Comparison of ENCODE assay signal across 21 mouse cellular contexts in genomic region chr1:78528356-78528755, GRCm38 (mm10). TPM values are rescaled to one million over a fixed set of nuclear protein-coding genes. Genes with fewer than 3 reads are reported as not detected.
DNase-seq lines count a peak whose midpoint lies in the region; ATAC-seq and TF ChIP-seq lines count a peak whose summit lies in the region.
"Had no signal": no experiment of that assay in that cellular context is flagged by ENCODE, and none has a peak within 500 bp of the region (broad histone marks: within the 10 kb centered on the region; RNA-seq: fewer than 3 reads in every experiment).

No protein-coding gene starts in this region.

- no peaks in the 10 kb centered on the region for H3K9me3 ChIP-seq in heart, embryonic 10.5 days
- no peaks in the 10 kb centered on the region for H3K9me3 ChIP-seq in heart, embryonic 11.5 days (replicated peaks; ENCODE audit: control insufficient read depth, low read length)
- H3K9me3 ChIP-seq in midbrain, embryonic 11.5 days (ENCODE audit: control insufficient read depth, low read length) = no peaks in the 10 kb centered on the region
- no peaks in the 10 kb centered on the region for H3K9me3 ChIP-seq in midbrain, postnatal 0 days (ENCODE audit: low read length)
- H3K9me3 ChIP-seq: G1E had no signal

- H3K27ac ChIP-seq in heart, embryonic 10.5 days = no peak overlapping the region
- H3K27ac ChIP-seq in heart, embryonic 11.5 days (ENCODE audit: low read depth, low read length) = no peak overlapping the region
- no peak overlapping the region for H3K27ac ChIP-seq in midbrain, embryonic 11.5 days (ENCODE audit: low read depth, low read length)
- no peak overlapping the region for H3K27ac ChIP-seq in midbrain, postnatal 0 days (ENCODE audit: low read depth, low read length)

- H3K4me2 ChIP-seq in heart, embryonic 11.5 days = no peak overlapping the region
- no peak overlapping the region for H3K4me2 ChIP-seq in midbrain, embryonic 11.5 days
- no peak overlapping the region for H3K4me2 ChIP-seq in midbrain, postnatal 0 days (ENCODE audit: low read depth, low read length, poor library complexity, severe bottlenecking)

- TF ChIP-seq CTCF in midbrain, postnatal 0 days (IDR thresholded peaks at IDR 0.05) = no peak

- H3K27me3 ChIP-seq in heart, embryonic 10.5 days (ENCODE audit: insufficient read depth, poor library complexity, severe bottlenecking) = no peaks in the 10 kb centered on the region; the same call in 1 of the 2 replicates
- H3K27me3 ChIP-seq in heart, embryonic 11.5 days (ENCODE audit: control insufficient read depth, insufficient read depth, low read length) = no peaks in the 10 kb centered on the region
- no peaks in the 10 kb centered on the region for H3K27me3 ChIP-seq in midbrain, embryonic 11.5 days (ENCODE audit: control insufficient read depth, insufficient read depth, low read length)
- no peaks in the 10 kb centered on the region for H3K27me3 ChIP-seq in midbrain, postnatal 0 days (ENCODE audit: insufficient read depth, low read length)
- H3K27me3 ChIP-seq: CH12.LX had no signal

- no peak for ATAC-seq in heart, embryonic 11.5 days (replicated peaks; ENCODE audit: insufficient number of reproducible peaks, low FRiP score, low TSS enrichment)
- no peak for ATAC-seq in midbrain, embryonic 11.5 days (ENCODE audit: low FRiP score)
- ATAC-seq in midbrain, postnatal 0 days (ENCODE audit: low FRiP score) = no peak
- ATAC-seq: activated CD4-positive, CD25-positive, alpha-beta regulatory T cell, adult 4 months; CD4-positive, CD25-positive, alpha-beta regulatory T cell, adult 4 months; Patski had no signal

- WGBS in heart, embryonic 10.5 days = 88% methylated on average over 3 of the region's 3 CpGs
- 78% methylated on average over 3 of the region's 3 CpGs for whole genome bisulfite sequencing in heart, embryonic 11.5 days (ENCODE audit: insufficient replicate concordance)
- WGBS in midbrain, embryonic 11.5 days = 92% methylated on average over 3 of the region's 3 CpGs
- WGBS in midbrain, postnatal 0 days = 97% methylated on average over 3 of the region's 3 CpGs

- DNase-seq in heart, adult 11 months = peak; percentile 80
- no peak for DNase-seq in heart, postnatal 14 days
- DNase-seq in heart, embryonic 10.5 days (ENCODE audit: low spot score) = peak; percentile 52
- DNase-seq in midbrain, embryonic 11.5 days (ENCODE audit: low spot score, missing footprints) = peak; percentile 26
- DNase-seq in midbrain, postnatal 0 days (ENCODE audit: low spot score) = no peak
- DNase-seq: adrenal gland, adult 8-10 months; adrenal gland, postnatal 14 days; adrenal gland, postnatal 25 days; B cell, adult 2 months; cerebellum, adult 11 months; cerebellum, adult 11-12 months; cerebellum, adult 18-20 months had no signal

- intact Hi-C loops in heart, postnatal 14 days (cut with DNase I) = no loop called here

- H3K4me1 ChIP-seq in heart, embryonic 10.5 days = no peaks in the 10 kb centered on the region
- no peaks in the 10 kb centered on the region for H3K4me1 ChIP-seq in heart, embryonic 11.5 days (ENCODE audit: control insufficient read depth, insufficient read depth, low read length)
- H3K4me1 ChIP-seq in midbrain, embryonic 11.5 days (ENCODE audit: control insufficient read depth, insufficient read depth, low read length) = no peaks in the 10 kb centered on the region
- H3K4me1 ChIP-seq in midbrain, postnatal 0 days (ENCODE audit: insufficient read depth, low read length) = no peaks in the 10 kb centered on the region

- H3K4me3 ChIP-seq in heart, embryonic 10.5 days = no peak overlapping the region
- H3K4me3 ChIP-seq in heart, embryonic 11.5 days (ENCODE audit: low read depth, low read length) = no peak overlapping the region
- no peak overlapping the region for H3K4me3 ChIP-seq in midbrain, embryonic 11.5 days (ENCODE audit: low read depth, low read length)
- H3K4me3 ChIP-seq in midbrain, postnatal 0 days (ENCODE audit: low read depth, low read length) = no peak overlapping the region

- no peak overlapping the region for H3K9ac ChIP-seq in heart, embryonic 11.5 days (ENCODE audit: low read depth, low read length)
- no peak overlapping the region for H3K9ac ChIP-seq in midbrain, embryonic 11.5 days (ENCODE audit: low read length)
- H3K9ac ChIP-seq in midbrain, postnatal 0 days (replicated peaks; ENCODE audit: low read length, poor library complexity, severe bottlenecking) = no peak overlapping the region

- H3K36me3 ChIP-seq in heart, embryonic 10.5 days = no peaks in the 10 kb centered on the region
- no peaks in the 10 kb centered on the region for H3K36me3 ChIP-seq in heart, embryonic 11.5 days (ENCODE audit: control insufficient read depth, insufficient read depth, low read length)
- no peaks in the 10 kb centered on the region for H3K36me3 ChIP-seq in midbrain, embryonic 11.5 days (ENCODE audit: control insufficient read depth, insufficient read depth, low read length)
- no peaks in the 10 kb centered on the region for H3K36me3 ChIP-seq in midbrain, postnatal 0 days (ENCODE audit: insufficient read depth, low read length)
- H3K36me3 ChIP-seq: G1E had no signal

RNA-seq across cellular contexts. Expression of gene BC035947, which starts 16.4 kb away (rescaled TPM):
- not detected for total RNA-seq in heart, postnatal 14 days (2021)
- 0.05 and 0.15 TPM in 2 replicates for polyA plus RNA-seq in heart, embryonic 10.5 days (2016; fragmentation: Nextera tagmentation; extraction: Ambion mirVana)
- 0.09 TPM in 1 of 2 replicates, not detected in the other for polyA plus RNA-seq in heart, embryonic 11.5 days (2014; fragmentation: Nextera tagmentation; extraction: Ambion mirVana)
- polyA plus RNA-seq in midbrain, embryonic 11.5 days (2014; fragmentation: Nextera tagmentation; extraction: Ambion mirVana) = 0.19 and 0.30 TPM in 2 replicates
- total RNA-seq in midbrain, postnatal 0 days (2014; rRNA removed) = 1.3 and 3.0 TPM in 2 replicates
- polyA plus RNA-seq in midbrain, postnatal 0 days (2015; fragmentation: Nextera tagmentation; extraction: Ambion mirVana) = 1.2 and 1.4 TPM in 2 replicates
- total RNA-seq: CH12.LX, MEL had no signal
- polyA plus RNA-seq: activated CD4-positive, CD25-positive, alpha-beta regulatory T cell, adult 4 months; C2C12; G1E; Patski had no signal

RNA-seq across cellular contexts. Expression of gene Mogat1, which starts 17.6 kb away (rescaled TPM):
- total RNA-seq in heart, postnatal 14 days (2021) = not detected
- polyA plus RNA-seq in heart, embryonic 10.5 days (2016; fragmentation: Nextera tagmentation; extraction: Ambion mirVana) = 0.22 TPM in 1 of 2 replicates, not detected in the other
- polyA plus RNA-seq in heart, embryonic 11.5 days (2014; fragmentation: Nextera tagmentation; extraction: Ambion mirVana) = not detected in 2 replicates
- not detected in 2 replicates for polyA plus RNA-seq in midbrain, embryonic 11.5 days (2014; fragmentation: Nextera tagmentation; extraction: Ambion mirVana)
- total RNA-seq in midbrain, postnatal 0 days (2014; rRNA removed) = 0.22 TPM in 1 of 2 replicates, not detected in the other
- polyA plus RNA-seq in midbrain, postnatal 0 days (2015; fragmentation: Nextera tagmentation; extraction: Ambion mirVana) = 0.50 and 1.3 TPM in 2 replicates
- total RNA-seq: CH12.LX, ES-E14, MEL had no signal
- polyA plus RNA-seq: activated CD4-positive, CD25-positive, alpha-beta regulatory T cell, adult 4 months; C2C12; CD4-positive, CD25-positive, alpha-beta regulatory T cell, adult 4 months; G1E; Patski had no signal

RNA-seq across cellular contexts. Expression of gene Farsb, which starts 39.7 kb away (rescaled TPM):
- 10 to 100 TPM; 47.6 to 48.3 TPM for total RNA-seq in heart, postnatal 14 days (2021)
- 122 and 133 TPM in 2 replicates for polyA plus RNA-seq in heart, embryonic 10.5 days (2016; fragmentation: Nextera tagmentation; extraction: Ambion mirVana)
- polyA plus RNA-seq in heart, embryonic 11.5 days (2014; fragmentation: Nextera tagmentation; extraction: Ambion mirVana) = 107 and 113 TPM in 2 replicates
- 154 and 164 TPM in 2 replicates for polyA plus RNA-seq in midbrain, embryonic 11.5 days (2014; fragmentation: Nextera tagmentation; extraction: Ambion mirVana)
- total RNA-seq in midbrain, postnatal 0 days (2014; rRNA removed) = 85.9 and 90.0 TPM in 2 replicates
- polyA plus RNA-seq in midbrain, postnatal 0 days (2015; fragmentation: Nextera tagmentation; extraction: Ambion mirVana) = 134 and 138 TPM in 2 replicates

Comparison
In these comparisons a context has a peak if more than half of its experiments do, and no peak if none do; other contexts are left out.
1. DNase-seq: peak in heart, adult 11 months (single experiment), heart, embryonic 10.5 days (single experiment) and midbrain, embryonic 11.5 days (single experiment); none in heart, postnatal 14 days (0 of 2) and midbrain, postnatal 0 days (single experiment).